ENCODE assay signal across 7 mouse cellular contexts in the genomic region with DNA sequence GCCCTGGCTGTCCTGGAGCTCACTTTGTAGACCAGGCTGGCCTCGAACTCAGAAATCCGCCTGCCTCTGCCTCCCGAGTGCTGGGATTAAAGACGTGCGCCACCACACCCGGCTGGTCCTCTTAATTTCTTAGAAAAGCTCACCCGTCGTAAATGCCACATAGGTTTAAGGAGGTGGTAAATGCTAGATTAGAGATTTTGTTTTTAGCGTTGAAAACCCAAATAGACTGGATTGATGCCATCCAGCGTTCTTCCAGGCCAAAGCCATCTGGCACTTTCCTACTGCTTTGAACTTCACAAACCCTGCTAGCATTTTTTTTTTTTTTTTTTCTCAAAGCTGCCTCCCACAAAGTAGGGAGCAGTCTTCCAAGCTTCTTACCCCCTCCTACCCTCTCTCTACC. TPM values are rescaled to one million over a fixed set of nuclear protein-coding genes. Genes with fewer than 3 reads are reported as not detected.
DNase-seq lines count a peak whose midpoint lies in the region; ATAC-seq and TF ChIP-seq lines count a peak whose summit lies in the region.

No protein-coding gene starts in this region.

- WGBS in kidney, embryonic 16.5 days = 89% methylated on average over 9 of the region's 10 CpGs
- 66% methylated on average over 9 of the region's 10 CpGs for WGBS in liver, embryonic 14.5 days (ENCODE audit: insufficient replicate concordance)

- H3K4me2 ChIP-seq in kidney, embryonic 16.5 days (replicated peaks; ENCODE audit: low read depth, low read length) = peak overlapping the region; percentile 68; the same call in 1 of the 2 replicates
- H3K4me2 ChIP-seq in liver, embryonic 14.5 days (ENCODE audit: low read depth) = peak overlapping the region; percentile 77

- no peak for TF ChIP-seq POLR2A in brain, embryonic 14.5 days (IDR thresholded peaks at IDR 0.05; ENCODE audit: borderline replicate concordance, extremely low read depth, insufficient read depth, insufficient read length, poor library complexity, severe bottlenecking)

- H3K27ac ChIP-seq in kidney, embryonic 16.5 days (ENCODE audit: low read length) = no peak overlapping the region
- no peak overlapping the region for H3K27ac ChIP-seq in liver, embryonic 14.5 days

- TF ChIP-seq EP300 in liver, embryonic 14.5 days (IDR thresholded peaks at IDR 0.05; ENCODE audit: low read depth) = no peak

- no peak for DNase-seq in kidney, postnatal 14 days
- DNase-seq in brain, embryonic 14.5 days (ENCODE audit: low read depth) = peak; percentile 53
- peak; percentile 23 to 27 for DNase-seq in cerebellum, postnatal 36 days
- DNase-seq in liver, embryonic 14.5 days (ENCODE audit: low read depth in 3 of 3, low spot score in 3 of 3) = no peak

- no peaks in the 10 kb centered on the region for H3K9me3 ChIP-seq in kidney, embryonic 16.5 days (ENCODE audit: low read length)
- no peaks in the 10 kb centered on the region for H3K9me3 ChIP-seq in liver, embryonic 14.5 days (ENCODE audit: control insufficient read depth, low read length)

- peaks cover 14% of the 10 kb centered on the region; the same call in 1 of the 2 replicates for H3K36me3 ChIP-seq in kidney, embryonic 16.5 days (ENCODE audit: insufficient read depth, low read length)
- peaks cover 2% of the 10 kb centered on the region for H3K36me3 ChIP-seq in liver, embryonic 14.5 days (replicated peaks; ENCODE audit: control insufficient read depth, insufficient read depth, low read depth)

- no peak for TF ChIP-seq CTCF in brain, embryonic 14.5 days (IDR thresholded peaks at IDR 0.05; ENCODE audit: borderline replicate concordance, extremely low read depth, insufficient read depth, insufficient read length)
- no peak for TF ChIP-seq CTCF in liver, embryonic 14.5 days (IDR thresholded peaks at IDR 0.05; ENCODE audit: low read depth)

- 0 out of 2 replicates have a peak, but pooled peaks cover 2% of the 10 kb centered on the region for H3K4me1 ChIP-seq in kidney, embryonic 16.5 days (ENCODE audit: insufficient read depth, low read length)
- H3K4me1 ChIP-seq in liver, embryonic 14.5 days (replicated peaks; ENCODE audit: control insufficient read depth in 2 of 2, insufficient read depth in 2 of 2, low read length in 1 of 2) = peaks cover 8 to 16% of the 10 kb centered on the region in 2 experiments; a peak in 3 of 4 replicates

- no peak overlapping the region for H3K4me3 ChIP-seq in kidney, embryonic 16.5 days (ENCODE audit: low read length)
- peak overlapping the region; percentile 3 to 67; a peak in 1 of 4 replicates for H3K4me3 ChIP-seq in liver, embryonic 14.5 days (ENCODE audit: insufficient read depth in 1 of 2, low read depth in 2 of 2, low read length in 2 of 2)

- ATAC-seq in kidney, embryonic 16.5 days (ENCODE audit: low FRiP score, low TSS enrichment) = no peak
- ATAC-seq in liver, embryonic 14.5 days (ENCODE audit: insufficient read depth) = no peak
- ATAC-seq in megakaryocyte, adult 5-6 weeks (ENCODE audit: poor library complexity, severe bottlenecking) = no peak
- ATAC-seq in erythroid progenitor cell, adult 5-6 weeks (replicated peaks; ENCODE audit: low FRiP score, poor library complexity, severe bottlenecking) = no peak

- no peak overlapping the region for H3K9ac ChIP-seq in kidney, embryonic 16.5 days (replicated peaks; ENCODE audit: low read length)
- no peak overlapping the region; the same call in 1 of the 2 replicates for H3K9ac ChIP-seq in liver, embryonic 14.5 days (replicated peaks)

- H3K27me3 ChIP-seq in kidney, embryonic 16.5 days (ENCODE audit: insufficient read depth, low read length) = no peaks in the 10 kb centered on the region
- H3K27me3 ChIP-seq in liver, embryonic 14.5 days (ENCODE audit: control insufficient read depth, insufficient read depth, low read length) = no peaks in the 10 kb centered on the region

RNA-seq across cellular contexts. Expression of gene Glrx2, which starts 24.4 kb away (rescaled TPM):
- polyA plus RNA-seq in kidney, embryonic 16.5 days (2015; fragmentation: Nextera tagmentation; extraction: Ambion mirVana) = 76.0 and 85.4 TPM in 2 replicates
- 66.8 and 72.1 TPM in 2 replicates for polyA plus RNA-seq in brain, embryonic 14.5 days (2012; rRNA removed)
- polyA plus RNA-seq in liver, embryonic 14.5 days (2012; rRNA removed) = 7.6 and 19.9 TPM in 2 replicates
- 38.0 and 44.6 TPM in 2 replicates for polyA plus RNA-seq in liver, embryonic 14.5 days (2014; fragmentation: Nextera tagmentation; extraction: Ambion mirVana)
- total RNA-seq in megakaryocyte, adult 5-6 weeks (2015) = 81.5 and 98.7 TPM in 2 replicates
- total RNA-seq in megakaryocyte, adult 5-6 weeks (2017) = 21.5 and 22.3 TPM in 2 replicates
- 16.3 and 28.5 TPM in 2 replicates for total RNA-seq in erythroid progenitor cell, adult 5-6 weeks (2015; ENCODE audit: low replicate concordance)
- total RNA-seq in erythroid progenitor cell, adult 5-6 weeks (2017; ENCODE audit: low replicate concordance) = 8.2 and 19.1 TPM in 2 replicates

RNA-seq across cellular contexts. Expression of gene Trove2, which starts 36.3 kb away (rescaled TPM):
- polyA plus RNA-seq in kidney, embryonic 16.5 days (2015; fragmentation: Nextera tagmentation; extraction: Ambion mirVana) = 16.2 and 18.1 TPM in 2 replicates
- polyA plus RNA-seq in brain, embryonic 14.5 days (2012; rRNA removed) = 15.1 and 18.5 TPM in 2 replicates
- 0.45 and 0.71 TPM in 2 replicates for polyA plus RNA-seq in liver, embryonic 14.5 days (2012; rRNA removed)
- 1.3 and 1.6 TPM in 2 replicates for polyA plus RNA-seq in liver, embryonic 14.5 days (2014; fragmentation: Nextera tagmentation; extraction: Ambion mirVana)
- 1.0 and 1.6 TPM in 2 replicates for total RNA-seq in megakaryocyte, adult 5-6 weeks (2015)
- total RNA-seq in megakaryocyte, adult 5-6 weeks (2017) = 1.8 and 2.4 TPM in 2 replicates
- 0.72 TPM in 1 of 2 replicates, not detected in the other for total RNA-seq in erythroid progenitor cell, adult 5-6 weeks (2015; ENCODE audit: low replicate concordance)
- 0.51 TPM in 1 of 2 replicates, not detected in the other for total RNA-seq in erythroid progenitor cell, adult 5-6 weeks (2017; ENCODE audit: low replicate concordance)

RNA-seq across cellular contexts. Expression of gene Uchl5, which starts 36.5 kb away (rescaled TPM):
- polyA plus RNA-seq in kidney, embryonic 16.5 days (2015; fragmentation: Nextera tagmentation; extraction: Ambion mirVana) = 88.5 and 99.1 TPM in 2 replicates
- polyA plus RNA-seq in brain, embryonic 14.5 days (2012; rRNA removed) = 14.4 and 16.3 TPM in 2 replicates
- 9.5 and 21.4 TPM in 2 replicates for polyA plus RNA-seq in liver, embryonic 14.5 days (2012; rRNA removed)
- polyA plus RNA-seq in liver, embryonic 14.5 days (2014; fragmentation: Nextera tagmentation; extraction: Ambion mirVana) = 67.9 and 70.4 TPM in 2 replicates
- total RNA-seq in megakaryocyte, adult 5-6 weeks (2015) = 80.2 and 96.0 TPM in 2 replicates
- total RNA-seq in megakaryocyte, adult 5-6 weeks (2017) = 79.4 and 89.2 TPM in 2 replicates
- total RNA-seq in erythroid progenitor cell, adult 5-6 weeks (2015; ENCODE audit: low replicate concordance) = 50.5 and 64.1 TPM in 2 replicates
- 42.4 and 126 TPM in 2 replicates for total RNA-seq in erythroid progenitor cell, adult 5-6 weeks (2017; ENCODE audit: low replicate concordance)

RNA-seq across cellular contexts. Expression of gene Cdc73, which starts 37.9 kb away (rescaled TPM):
- 11.5 and 18.5 TPM in 2 replicates for polyA plus RNA-seq in kidney, embryonic 16.5 days (2015; fragmentation: Nextera tagmentation; extraction: Ambion mirVana)
- polyA plus RNA-seq in brain, embryonic 14.5 days (2012; rRNA removed) = 18.6 and 20.2 TPM in 2 replicates
- 4.2 and 10.7 TPM in 2 replicates for polyA plus RNA-seq in liver, embryonic 14.5 days (2012; rRNA removed)
- polyA plus RNA-seq in liver, embryonic 14.5 days (2014; fragmentation: Nextera tagmentation; extraction: Ambion mirVana) = 9.4 and 9.6 TPM in 2 replicates
- 47.0 and 47.1 TPM in 2 replicates for total RNA-seq in megakaryocyte, adult 5-6 weeks (2015)
- 11.2 and 15.5 TPM in 2 replicates for total RNA-seq in megakaryocyte, adult 5-6 weeks (2017)
- 20.1 and 38.9 TPM in 2 replicates for total RNA-seq in erythroid progenitor cell, adult 5-6 weeks (2015; ENCODE audit: low replicate concordance)
- total RNA-seq in erythroid progenitor cell, adult 5-6 weeks (2017; ENCODE audit: low replicate concordance) = 29.4 and 30.2 TPM in 2 replicates

Comparison
In these comparisons a context has a peak if more than half of its experiments do, and no peak if none do; other contexts are left out.
1. DNase-seq: peak in brain, embryonic 14.5 days (single experiment) and cerebellum, postnatal 36 days (2 of 2); none in kidney, postnatal 14 days (single experiment) and liver, embryonic 14.5 days (0 of 3).